Comparison of ENCODE assay signal across 14 mouse cellular contexts in genomic region chr5:75063177-75063576, GRCm38 (mm10). TPM values are rescaled to one million over a fixed set of nuclear protein-coding genes. Genes with fewer than 3 reads are reported as not detected.
A peak's percentile ranks its signal among the peaks of the same experiment; 100 is the strongest.
DNase-seq lines count a peak whose midpoint lies in the region.
"Had no signal": no experiment of that assay in that cellular context is flagged by ENCODE, and none has a peak within 500 bp of the region (broad histone marks: within the 10 kb centered on the region; RNA-seq: fewer than 3 reads in every experiment).

No protein-coding gene starts in this region.

- DNase-seq in embryo, embryonic 10 days (ENCODE audit: low spot score) = peak; percentile 11
- DNase-seq in embryo, embryonic 9.5 days (ENCODE audit: extremely low spot score) = no peak
- DNase-seq in layer of hippocampus, adult 9-11 months = peak; percentile 49
- DNase-seq in layer of hippocampus, adult 11-12 months (ENCODE audit: low spot score) = no peak
- DNase-seq in Muller cell, postnatal 12 days (ENCODE audit: inconsistent ontology term) = peak; percentile 75
- DNase-seq in adrenal gland, postnatal 36 days = peak; percentile 45 to 69
- DNase-seq in left cerebral cortex, postnatal 14 days (ENCODE audit: low spot score in 2 of 2) = no peak
- DNase-seq in gastrocnemius, postnatal 25 days = no peak
- DNase-seq: cerebellum, adult 8-10 months; heart, adult 2 months; thymus, adult 2 months had no signal

- intact Hi-C loops in left cerebral cortex, postnatal 14 days (cut with DNase I) = no loop called here

RNA-seq across cellular contexts. Expression of gene Gsx2, which starts 12.2 kb away (rescaled TPM):
- total RNA-seq in adrenal gland, postnatal 36 days (2021) = not detected
- total RNA-seq in left cerebral cortex, postnatal 14 days (2021) = under 1 TPM; 0.40 to 0.51 TPM
- total RNA-seq in gastrocnemius, postnatal 25 days (2021) = not detected
- total RNA-seq: common myeloid progenitor, adult 5-6 weeks; gastrocnemius, adult 8-10 months; heart, adult 2 months; neutrophil, adult 5-6 weeks had no signal

RNA-seq across cellular contexts. Expression of gene Chic2, which starts 18.6 kb away (rescaled TPM):
- 10 to 100 TPM; 29.3 to 35.6 TPM for total RNA-seq in adrenal gland, postnatal 36 days (2021)
- total RNA-seq in left cerebral cortex, postnatal 14 days (2021) = 10 to 100 TPM; 23.6 to 25.7 TPM
- total RNA-seq in gastrocnemius, postnatal 25 days (2021) = 10 to 100 TPM; 13.6 to 14.3 TPM

Comparison
In these comparisons a context has a peak if more than half of its experiments do, and no peak if none do; other contexts are left out.
1. DNase-seq: peak in embryo, embryonic 10 days (single experiment), layer of hippocampus, adult 9-11 months (single experiment), Muller cell, postnatal 12 days (single experiment) and adrenal gland, postnatal 36 days (2 of 2); none in embryo, embryonic 9.5 days (single experiment), layer of hippocampus, adult 11-12 months (single experiment), left cerebral cortex, postnatal 14 days (0 of 2) and gastrocnemius, postnatal 25 days (single experiment).